Mouse (Mus musculus): ENCODE measurements around the gene Mre11a.

DNA sequence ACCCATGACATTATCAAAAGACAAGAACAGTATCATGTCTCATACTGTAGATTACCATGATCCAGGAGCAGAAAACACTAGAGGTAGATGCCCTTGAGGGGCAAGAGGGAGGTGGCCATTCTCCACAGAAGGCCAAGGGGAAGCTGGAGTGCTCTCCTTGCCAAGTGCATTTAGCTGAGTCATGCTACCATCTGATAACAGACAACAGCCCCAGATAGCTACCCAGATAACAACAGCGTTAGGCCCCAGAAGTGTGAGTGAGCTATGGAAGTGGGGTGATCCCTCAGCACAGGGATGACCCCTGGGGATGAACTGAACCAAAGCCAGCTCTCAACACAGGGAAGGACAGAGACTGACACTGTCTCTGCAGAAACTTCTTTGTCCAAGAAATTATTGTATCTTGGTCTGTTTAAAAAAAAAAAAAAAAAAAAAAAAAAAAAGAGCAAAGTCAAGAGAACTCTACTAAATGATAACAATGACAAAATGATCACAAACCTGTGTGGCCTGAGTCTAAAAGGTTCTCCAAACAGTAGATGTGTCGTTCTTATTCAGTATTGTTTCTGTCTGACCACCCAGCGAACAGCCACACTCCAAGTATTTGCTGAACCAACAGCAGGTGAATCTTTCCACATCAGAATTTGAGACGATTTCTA, 44.8 kb upstream of the Mre11a start:
- TF ChIP-seq TAL1 (conservative IDR thresholded peaks at IDR 0.05; ENCODE audit: low read depth, low read length) = no peak
- TF ChIP-seq CTCF (IDR thresholded peaks at IDR 0.05; ENCODE audit: low read depth, low read length) = no peak
- no peak for TF ChIP-seq GATA1 (IDR thresholded peaks at IDR 0.05; ENCODE audit: borderline replicate concordance, low read length)
- TF ChIP-seq POLR2AphosphoS5 (IDR thresholded peaks at IDR 0.05; ENCODE audit: insufficient replicate concordance, low read depth, low read length) = no peak
